Mouse (Mus musculus) urinary bladder, postnatal 4 days (tissue): ENCODE data around the gene Gprasp1.
A peak's percentile ranks its signal among the peaks of the same experiment; 100 is the strongest.
"Not testable (repeated sequence)": the region's sequence is repeated elsewhere in the genome, so short reads cannot be mapped to it uniquely, and the experiment has no call there.

Experiments
- DNase-seq, 2 experiments: peaks; one replicate each; pipeline ENCODE4 v3.0.0; 2021 to 2022; ENCODE audit warnings: low spot score in 2 of 2

The Gprasp1 gene

DNA sequence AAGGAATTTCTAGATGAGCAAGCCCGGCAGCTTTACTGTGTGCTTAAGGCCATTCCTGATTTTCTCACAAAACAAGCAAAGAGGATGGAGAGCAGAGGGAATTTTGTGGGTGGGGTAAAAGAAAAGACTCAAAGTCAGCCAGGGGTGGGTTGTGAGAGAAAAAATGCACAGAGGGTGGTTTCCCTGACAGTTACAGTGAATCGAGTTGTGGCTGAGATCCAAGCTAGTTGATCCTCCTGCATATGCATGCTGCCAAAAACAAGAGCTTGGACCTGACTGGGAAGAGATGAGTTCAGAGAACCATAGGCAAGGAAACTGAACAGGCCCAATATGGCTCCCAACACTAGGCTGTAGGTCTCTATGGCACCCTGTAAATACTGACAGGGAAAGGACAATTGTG, 95.4 kb downstream of the Gprasp1 start:
- no peak for DNase-seq

DNA sequence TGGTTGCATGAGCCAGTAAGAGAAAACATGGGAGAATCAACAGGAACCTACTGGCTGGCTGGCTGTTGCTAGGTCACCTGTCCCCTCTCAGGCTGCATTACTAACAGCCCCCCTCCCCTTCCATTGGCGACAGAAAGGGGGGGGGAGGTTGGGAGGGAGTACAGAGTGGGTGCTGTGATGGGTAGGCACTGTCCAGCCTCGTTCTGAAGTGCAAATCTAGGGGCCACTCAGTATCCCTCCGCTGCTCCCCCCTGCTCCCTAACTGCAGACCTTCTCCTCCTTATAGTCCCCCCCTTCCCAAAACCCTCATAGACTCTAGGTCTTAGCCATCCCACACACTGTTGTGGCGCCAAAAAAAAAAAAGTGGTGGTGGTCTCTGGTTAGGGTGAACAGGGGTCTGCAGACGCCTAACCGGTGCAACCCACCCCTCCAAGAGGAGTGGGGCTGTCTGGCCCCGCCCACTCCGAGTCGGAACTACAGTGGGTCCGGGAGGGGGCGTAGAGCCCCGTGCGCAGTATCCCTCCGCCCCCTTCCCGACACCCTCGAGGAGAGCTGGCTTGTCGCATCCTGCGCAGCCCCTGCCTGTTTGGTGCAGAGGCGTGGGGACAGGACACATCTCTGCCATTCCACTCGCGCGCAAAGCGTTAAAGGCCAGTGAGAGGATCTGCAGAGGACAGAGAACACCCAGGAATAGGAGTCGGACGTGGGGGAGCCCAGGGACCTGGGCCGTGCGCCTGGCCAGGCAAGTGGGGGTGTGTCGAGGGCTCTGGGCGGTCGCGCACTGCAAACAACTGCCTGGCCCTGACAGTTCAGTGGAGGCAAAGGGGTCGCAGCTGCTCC, 96.2 kb downstream of the Gprasp1 start, which contains the start of gene Gprasp2:
Gprasp2 (plus strand) TSS at position 514 of the 840 bp plus-strand sequence.
- peak in 1 of 2 experiments; percentile 43 for DNase-seq

DNA sequence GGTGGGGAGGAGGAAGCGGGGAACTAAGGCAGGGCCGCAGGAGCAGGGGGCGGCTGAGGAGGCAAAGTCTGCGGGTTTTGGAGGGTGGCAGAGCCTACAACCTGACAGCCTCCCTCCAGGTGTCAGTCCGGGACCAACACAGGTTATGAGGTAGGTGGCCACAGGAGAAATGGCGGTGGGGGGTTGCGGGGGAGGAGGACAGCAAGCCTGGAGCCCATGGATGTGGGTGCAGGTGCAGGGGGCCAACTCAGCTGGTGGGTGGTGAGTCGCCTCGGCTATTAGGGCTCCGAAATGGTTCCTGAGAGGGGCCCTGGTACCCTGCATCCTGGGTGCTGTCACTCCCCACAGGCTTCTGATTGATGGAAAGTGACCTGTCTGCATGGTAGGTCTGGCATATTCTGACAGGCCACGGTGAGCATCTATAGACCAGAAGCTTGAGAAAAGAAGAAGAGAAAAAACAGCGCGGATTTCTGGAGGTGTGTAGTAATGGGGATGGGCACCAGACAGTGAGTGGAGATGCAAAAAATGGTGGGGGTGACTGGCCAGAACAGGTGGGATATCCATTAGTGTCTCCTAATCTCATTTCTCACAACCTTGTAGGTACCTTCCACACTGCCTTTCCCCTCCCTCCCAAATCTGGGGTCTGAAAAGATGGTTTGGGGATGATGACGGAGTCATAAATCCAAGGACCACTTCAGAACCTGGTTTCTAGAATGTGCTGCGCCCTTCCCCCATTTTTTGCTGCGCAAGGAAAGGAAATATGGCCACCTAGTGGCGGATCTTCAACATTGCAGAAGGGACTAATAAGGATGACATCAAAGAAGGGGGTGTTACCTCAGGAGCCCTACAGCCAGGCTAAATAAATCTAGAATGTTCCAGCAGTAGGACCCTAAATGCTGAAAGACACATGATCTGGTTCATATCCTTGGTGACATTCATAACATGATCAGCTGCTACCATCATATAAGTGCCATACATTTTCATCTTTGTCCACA, 97.2 kb downstream of the Gprasp1 start:
- DNase-seq: not testable (repeated sequence)
